Mouse (Mus musculus) brain, adult 2 months (tissue): ENCODE data around the gene Ankrd13a.
A peak's percentile ranks its signal among the peaks of the same experiment; 100 is the strongest.

Source experiments
- DNase-seq: peaks from one replicate; pipeline ENCODE4 v3.0.0; 2011; ENCODE audit warnings: low read depth, low spot score

Ankrd13a gene

DNA sequence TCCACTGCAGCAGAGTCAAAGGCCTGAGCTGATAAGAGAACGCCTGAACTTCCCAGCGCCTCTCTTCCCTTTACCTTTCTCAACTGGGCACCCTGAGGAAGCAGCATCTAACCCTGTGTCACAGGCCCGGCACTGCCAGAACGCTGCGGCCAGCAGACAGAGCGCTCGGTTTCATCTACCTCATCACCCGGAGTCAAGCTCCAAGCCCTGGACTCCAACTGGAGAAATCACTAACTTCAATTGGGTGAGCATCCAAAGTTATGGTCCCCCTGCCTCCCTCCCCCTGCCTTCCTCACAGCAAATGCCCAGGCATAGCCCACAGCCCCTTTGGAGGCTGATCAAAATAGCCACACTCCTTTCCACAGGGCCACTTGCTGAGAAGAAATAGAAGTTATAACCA lies 7.8 kb upstream of the Ankrd13a start:
- no peak for DNase-seq

DNA sequence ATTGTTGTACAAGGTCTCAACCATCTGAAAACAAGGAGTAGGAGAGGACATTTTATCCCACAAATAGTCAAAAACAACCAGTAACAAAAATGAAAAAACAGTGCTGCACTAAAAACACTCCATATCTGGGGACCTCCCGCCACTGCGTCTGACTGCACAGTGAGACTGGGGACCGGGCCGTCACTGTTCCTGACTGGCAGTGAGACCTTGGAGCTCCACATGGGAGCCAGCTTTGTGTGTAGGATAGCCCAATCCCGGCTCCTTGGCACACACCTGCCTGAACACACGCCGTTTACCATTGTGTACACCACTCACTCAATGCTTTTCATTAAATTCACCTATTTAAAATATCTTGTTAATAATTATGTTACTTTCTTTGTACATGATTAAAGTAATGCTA lies 7.3 kb upstream of the Ankrd13a start:
- DNase-seq, result no peak

GRCm38 (mm10) chr5:114769786-114770185 lies 4.7 kb upstream of the Ankrd13a start:
- no peak for DNase-seq

DNA sequence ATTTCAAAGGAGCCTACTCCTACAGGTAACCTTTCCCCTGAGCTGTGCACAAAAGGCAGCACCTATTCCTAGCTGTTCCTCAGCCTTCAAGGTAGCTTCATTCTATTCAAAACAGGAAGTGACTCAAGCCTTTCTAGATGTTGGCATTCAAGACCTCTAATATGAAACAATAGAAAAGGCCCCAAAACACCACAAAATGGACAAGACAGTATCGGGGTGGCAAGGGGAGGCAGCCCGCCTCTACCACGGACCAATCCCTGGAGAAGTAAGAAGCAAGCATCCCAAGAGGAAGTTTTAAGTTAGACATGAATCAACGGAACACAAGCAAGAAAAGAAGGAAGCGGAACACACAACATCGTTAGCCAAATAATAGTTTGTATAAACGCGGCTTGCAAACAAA lies 2.7 kb upstream of the Ankrd13a start:
- DNase-seq, result no peak

DNA sequence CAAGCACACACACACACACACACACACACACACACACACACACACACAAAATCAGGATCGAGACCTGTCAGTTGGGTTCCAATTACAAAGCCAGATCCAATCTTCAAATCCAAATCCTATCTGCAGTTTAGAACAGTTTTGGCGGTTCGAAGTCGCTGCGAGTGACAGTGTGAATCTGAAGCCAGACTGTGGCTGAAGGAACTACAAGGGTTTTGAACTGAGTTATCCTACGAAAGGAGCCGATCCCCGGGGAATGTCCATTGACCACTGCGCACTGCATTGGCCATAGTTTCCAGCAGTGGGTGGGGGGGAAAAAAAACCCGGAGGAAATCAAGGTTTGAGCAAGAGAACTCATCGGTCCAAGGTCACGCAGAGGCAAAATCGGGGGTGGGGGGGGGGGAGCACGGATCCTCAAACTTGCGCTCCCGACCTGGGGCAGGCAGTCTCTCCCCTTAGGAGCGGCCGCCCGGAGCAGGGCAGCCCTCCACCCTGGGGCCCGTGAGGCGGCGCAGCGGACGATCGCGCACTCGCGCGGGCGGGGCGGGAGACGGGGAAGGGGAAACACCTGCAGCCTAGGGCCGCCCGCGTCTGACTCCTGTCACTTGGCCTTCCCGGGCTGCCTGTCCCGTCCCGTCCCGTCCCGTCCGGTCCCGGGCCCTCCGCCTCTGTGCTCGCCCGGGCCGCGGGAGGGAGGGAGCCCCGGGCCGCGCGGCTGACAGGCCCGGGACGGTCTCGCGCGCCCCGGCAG lies 1.8 kb upstream of the Ankrd13a start:
- peak; percentile 47 for DNase-seq

DNA sequence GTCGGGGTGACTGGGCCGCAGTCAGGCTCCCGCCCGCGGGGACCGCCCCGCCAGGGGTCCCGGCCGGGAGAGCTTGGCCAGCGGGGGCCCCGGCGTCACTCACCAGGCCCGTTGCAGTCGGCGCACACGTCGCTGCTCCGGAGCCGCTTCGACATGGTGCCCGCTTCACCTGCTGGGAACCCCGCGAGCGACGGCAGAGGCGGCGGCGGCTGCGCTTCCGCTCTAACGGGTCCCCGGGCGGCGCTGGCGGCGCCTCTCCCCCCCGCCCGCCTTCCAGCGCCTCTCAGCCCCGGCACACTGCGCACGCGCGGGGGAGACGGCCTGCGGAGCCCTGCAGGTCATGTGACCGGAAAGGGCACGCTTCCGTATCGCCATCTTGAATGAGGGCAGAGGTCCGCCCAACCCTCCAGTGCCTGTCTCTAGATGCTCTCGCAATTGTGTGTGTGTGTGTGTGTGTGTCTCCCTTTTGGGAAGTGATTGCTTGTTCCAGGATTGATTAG lies 1.2 kb upstream of the Ankrd13a start:
- peak; percentile 99 for DNase-seq

GRCm38 (mm10) chr5:114773780-114774179 lies 697 bp upstream of the Ankrd13a start:
- DNase-seq, result peak; percentile 37

DNA sequence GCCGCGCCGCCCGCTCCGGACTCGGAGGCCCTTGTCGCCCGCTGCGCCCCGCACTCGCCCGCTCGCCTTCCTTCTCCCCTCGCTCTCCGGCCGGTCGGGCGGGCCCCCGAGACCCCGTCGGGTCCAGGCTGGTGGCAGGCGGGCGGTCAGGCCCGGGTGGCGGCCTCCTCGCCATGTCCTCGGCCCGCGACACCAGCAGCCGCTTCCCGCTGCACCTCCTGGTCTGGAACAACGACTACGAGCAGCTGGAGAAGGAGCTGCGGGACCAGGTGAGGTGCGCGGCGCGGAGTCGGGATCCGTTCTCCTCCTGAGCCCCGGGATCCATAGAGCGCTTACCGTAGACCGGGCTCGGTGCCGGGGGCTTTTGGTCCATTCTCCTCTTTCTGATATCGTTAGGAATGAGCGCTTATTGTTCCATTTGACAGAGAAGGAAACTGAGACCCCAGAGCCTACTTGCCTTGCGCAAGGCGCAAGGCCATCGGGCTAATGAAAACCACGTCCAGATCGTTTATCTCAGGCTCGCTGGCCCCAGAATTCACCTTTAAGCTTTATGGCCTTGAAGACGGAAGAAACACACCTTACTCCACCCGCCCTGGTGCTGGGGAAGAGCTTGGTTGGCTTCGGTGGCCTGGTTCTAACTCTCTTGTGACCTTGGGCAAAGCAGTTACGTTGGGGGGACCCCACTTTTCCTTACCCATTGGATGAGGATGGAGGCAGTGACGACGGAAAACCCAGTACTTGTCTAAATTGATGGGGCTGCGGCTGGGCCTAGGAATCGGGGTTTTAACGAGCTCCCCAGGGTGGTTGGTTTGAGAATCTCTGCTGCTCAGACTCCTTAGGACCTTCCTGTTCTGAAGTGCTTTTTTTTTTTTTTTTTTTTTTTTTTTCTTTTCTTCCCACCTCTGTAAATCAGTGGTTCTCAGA lies 841 bp downstream of the Ankrd13a start, which contains the start of gene Git2:
Gene Git2 (minus strand): TSS at position 462 of the 924 bp plus-strand sequence.
- peak; percentile 71 for DNase-seq

GRCm38 (mm10) chr5:114776174-114776573 lies 1.7 kb downstream of the Ankrd13a start:
- peak; percentile 50 for DNase-seq

DNA sequence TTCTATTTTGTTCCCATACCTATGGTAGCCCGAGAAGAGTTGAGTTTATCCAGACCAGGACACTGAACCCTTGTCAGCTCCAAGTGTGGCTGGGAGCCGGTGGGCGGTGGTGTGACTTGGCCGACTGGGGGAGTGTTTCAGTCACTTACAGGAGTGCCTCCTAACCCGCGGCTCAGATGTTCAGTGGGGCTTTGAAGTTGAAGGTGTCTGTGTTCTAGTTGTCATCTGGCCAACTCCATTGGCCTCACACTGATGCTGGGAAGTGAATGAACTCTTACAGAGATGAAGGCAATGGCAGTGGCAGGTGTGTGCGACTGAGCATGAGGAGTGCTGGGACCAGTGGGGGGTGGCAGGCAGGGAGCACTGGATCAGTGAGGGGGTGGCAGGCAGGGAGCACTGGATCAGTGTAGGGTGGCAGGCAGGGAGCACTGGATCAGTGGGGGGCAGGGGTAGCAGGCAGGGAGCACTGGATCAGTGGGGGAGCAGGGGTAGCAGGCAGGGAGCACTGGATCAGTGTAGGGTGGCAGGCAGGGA lies 5.5 kb downstream of the Ankrd13a start:
- DNase-seq, result peak; percentile 47

DNA sequence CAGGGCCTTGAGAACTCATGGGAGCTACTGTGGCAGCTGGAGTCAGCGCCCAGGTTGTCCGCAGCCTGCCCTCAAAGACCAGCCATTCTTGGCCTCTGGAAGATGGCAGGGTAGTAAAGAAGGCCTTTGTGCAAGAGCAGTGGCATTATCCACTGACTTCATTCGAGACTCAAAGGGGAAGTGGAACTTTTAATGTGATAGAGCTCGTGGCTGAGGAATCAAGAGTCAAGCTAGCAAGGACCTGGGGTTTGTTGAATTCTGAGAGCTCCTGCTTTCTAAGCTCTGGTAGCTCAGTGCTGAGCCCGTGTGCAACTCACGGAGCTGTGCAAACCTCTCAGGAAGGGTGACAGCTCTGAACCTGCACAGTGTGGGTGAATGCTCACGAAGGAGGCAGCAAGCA lies 6.4 kb downstream of the Ankrd13a start:
- peak; percentile 61 for DNase-seq

GRCm38 (mm10) chr5:114782991-114783390 lies 8.5 kb downstream of the Ankrd13a start:
- no peak for DNase-seq

DNA sequence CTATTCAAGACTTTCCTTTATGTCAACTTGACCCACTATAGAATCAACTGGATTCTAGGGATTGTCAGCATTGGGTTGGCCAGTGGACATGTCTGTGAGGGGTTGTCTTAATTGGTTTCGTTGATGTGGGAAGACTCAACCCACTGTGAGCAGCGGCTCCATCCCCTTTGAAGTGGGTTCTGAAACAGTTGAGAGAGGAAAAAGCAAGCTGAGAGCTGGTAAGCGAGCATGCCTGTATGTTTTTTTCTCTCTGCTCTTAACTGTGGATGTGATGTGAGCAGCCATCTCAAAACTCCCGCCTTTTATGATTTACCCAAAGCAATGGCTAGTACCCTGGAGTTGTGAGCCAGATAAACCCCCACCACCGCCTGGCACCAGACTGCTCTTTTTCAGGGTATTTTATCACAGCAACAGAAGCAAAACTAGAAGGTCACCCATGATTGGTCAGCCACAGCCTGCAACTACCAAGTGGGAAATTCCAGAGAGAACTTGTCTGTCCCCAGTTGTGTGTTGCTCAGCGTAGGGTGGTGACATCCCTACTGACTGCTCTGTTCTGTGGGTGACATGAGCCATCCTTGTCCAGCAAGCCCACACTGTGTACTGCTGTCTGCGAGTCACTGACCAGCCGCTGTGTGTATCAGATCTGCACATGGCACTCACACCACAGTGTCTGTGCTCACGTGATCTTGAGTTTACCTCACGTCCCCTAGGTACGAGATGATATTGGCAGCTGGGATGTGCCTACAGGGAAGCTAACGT lies 9.1 kb downstream of the Ankrd13a start:
- no peak for DNase-seq

DNA sequence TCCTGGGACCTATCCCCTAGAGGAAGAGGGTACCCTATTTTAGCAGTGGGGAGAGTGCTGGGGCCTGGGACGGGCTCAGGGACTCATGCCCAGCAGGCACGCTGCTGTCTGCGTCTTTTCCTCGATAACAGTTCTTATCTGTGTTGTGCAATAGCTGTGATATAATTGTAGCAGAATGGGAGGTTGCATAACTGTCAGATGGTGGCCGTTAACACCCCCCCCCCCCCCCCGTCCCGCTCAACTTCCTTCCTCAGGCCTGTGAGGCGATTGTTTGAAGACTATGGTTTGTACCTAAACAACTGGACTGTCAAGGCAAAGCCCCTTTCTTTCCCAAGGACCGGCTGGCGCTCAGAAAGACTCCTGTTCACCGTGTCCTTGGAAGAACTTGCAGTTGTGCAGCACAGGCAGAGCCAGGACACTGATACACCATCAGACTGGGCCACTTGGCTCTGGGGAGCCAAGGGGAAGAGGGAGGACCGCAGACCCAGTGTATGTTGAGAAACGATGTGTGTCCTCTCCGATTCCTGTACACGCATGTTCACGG lies 10.2 kb downstream of the Ankrd13a start:
- peak; percentile 59 for DNase-seq

GRCm38 (mm10) chr5:114785196-114785595 lies 10.7 kb downstream of the Ankrd13a start:
- no peak for DNase-seq

- peak; percentile 92 for DNase-seq
Observed at GRCm38 (mm10) chr5:114793317-114793716, 18.8 kb downstream of the Ankrd13a start.

GRCm38 (mm10) chr5:114794609-114795008 lies 20.1 kb downstream of the Ankrd13a start:
- peak; percentile 87 for DNase-seq

DNA sequence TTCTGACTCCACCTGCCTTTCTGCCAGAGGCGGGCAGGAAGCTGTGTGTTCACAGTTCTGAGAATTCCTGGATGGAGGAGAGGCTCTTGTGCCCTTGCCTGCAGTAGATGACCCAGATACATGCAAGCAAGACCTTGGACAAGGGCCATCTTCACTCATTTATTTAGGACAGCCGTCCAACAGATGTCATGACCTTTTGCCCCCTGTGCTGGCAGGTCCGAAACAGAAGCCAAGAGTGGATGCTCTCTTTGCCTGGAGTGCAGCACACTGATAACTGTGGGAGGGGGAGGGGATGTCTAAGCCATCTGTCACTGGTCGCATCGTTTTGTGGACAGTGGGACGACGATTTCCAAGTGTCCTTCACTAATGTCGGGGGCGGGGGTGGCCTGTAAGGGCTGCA lies 20.8 kb downstream of the Ankrd13a start:
- DNase-seq, result peak; percentile 65

DNA sequence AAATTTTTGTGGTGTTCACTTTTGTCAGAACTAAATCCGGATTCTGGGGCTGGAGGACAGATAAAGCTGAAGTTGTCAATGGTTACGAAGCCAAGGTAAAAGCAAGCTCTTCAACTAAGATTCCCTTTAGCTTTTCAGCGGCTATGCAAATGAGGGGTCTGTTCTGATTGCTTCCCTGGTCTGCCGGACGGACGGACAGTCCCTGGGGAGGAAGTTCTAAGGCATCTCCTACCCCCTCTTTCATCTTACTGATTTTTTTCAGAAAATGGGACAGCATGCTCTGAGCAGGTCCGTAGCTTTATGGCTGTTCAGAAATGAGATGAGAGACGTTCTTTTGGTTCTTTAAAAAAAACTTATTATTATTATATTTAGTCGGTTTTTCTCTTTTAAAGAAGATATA lies 21.2 kb downstream of the Ankrd13a start:
- no peak for DNase-seq

GRCm38 (mm10) chr5:114796299-114797012 lies 22.0 kb downstream of the Ankrd13a start:
- peak; percentile 43 for DNase-seq
